Mouse (Mus musculus) liver, adult 2 months (tissue): Measurements from ENCODE around the gene Hhipl1. TPM values are rescaled to one million over a fixed set of nuclear protein-coding genes. Genes with fewer than 3 reads are reported as not detected.

ENCODE experiments used
- DNase-seq: peaks from one replicate; pipeline ENCODE4 v3.0.0-alpha.2; 2011; ENCODE audit warnings: low read depth, low spot score; ENCODE audit errors: extremely low read depth
- H3K27ac ChIP-seq: fragments of 200-500 bp; replicated peaks from 2 replicates; pipeline ENCODE4 v1.5.1; 2012; ENCODE audit warnings: low read depth, mild to moderate bottlenecking, control low read depth, inconsistent platforms, low read length; ENCODE audit not compliant: insufficient read depth
- H3K27me3 ChIP-seq: fragments of 200-500 bp; 2 replicates; pipeline ENCODE4 v1.6.1; 2012; ENCODE audit warnings: mild to moderate bottlenecking, moderate library complexity, low read length, inconsistent platforms; ENCODE audit not compliant: control insufficient read depth, insufficient read depth
- H3K36me3 ChIP-seq: fragments of 200-500 bp; 2 replicates; pipeline ENCODE4 v1.6.1; 2012; ENCODE audit warnings: low read length, inconsistent platforms; ENCODE audit not compliant: control insufficient read depth, insufficient read depth
- H3K4me1 ChIP-seq: fragments of 200-500 bp; 2 replicates; pipeline ENCODE4 v1.6.1; 2011; ENCODE audit warnings: low read length; ENCODE audit not compliant: control insufficient read depth, insufficient read depth
- H3K4me3 ChIP-seq: fragments of 200-500 bp; 2 replicates; pipeline ENCODE4 v1.5.1; 2011; ENCODE audit warnings: low read depth, mild to moderate bottlenecking, control low read depth, low read length, moderate library complexity; ENCODE audit not compliant: insufficient read depth
- H3K79me2 ChIP-seq: fragments of 200-500 bp; 2 replicates; pipeline ENCODE4 v1.6.1; 2012; ENCODE audit warnings: inconsistent platforms, mild to moderate bottlenecking, low read length, moderate library complexity; ENCODE audit not compliant: control insufficient read depth, insufficient read depth
- H3K9ac ChIP-seq: fragments of 200-500 bp; 2 replicates; pipeline ENCODE4 v1.6.1; 2012; ENCODE audit warnings: low read depth, mild to moderate bottlenecking, control low read depth, inconsistent platforms, low read length
- CTCF ChIP-seq: fragments of 200-500 bp; IDR thresholded peaks from 2 replicates; pipeline ENCODE4 v1.5.1; 2011; ENCODE audit warnings: low read depth, low read length, control low read depth
- POLR2A ChIP-seq: fragments of 200-500 bp; IDR thresholded peaks from 2 replicates; pipeline ENCODE4 v1.6.1; 2011; ENCODE audit warnings: low read length, control low read depth; ENCODE audit not compliant: insufficient read depth; ENCODE audit errors: extremely low read depth
- WGBS: fragments of 180-500 bp; shearing (Covaris S2); methylation state at CpG from one replicate; pipeline ENCODE4 v1.1.7; 2018; 5-methylcytosine and 5-hydroxymethylcytosine counted together
- polyA plus RNA-seq: library from polyadenylated mRNA; depleted of rRNA; stranded (reverse); fragments of >200 nt; gene quantifications from 2 replicates; pipeline ENCODE4 v1.2.3, GENCODE M21; 2012
- total RNA-seq: library from RNA; depleted of rRNA; stranded (reverse); fragments of >200 nt; gene quantifications from 2 replicates; pipeline ENCODE4 v1.2.3, GENCODE M21; 2014

Gene Hhipl1
- total and polyA plus RNA-seq, 2 experiments: 0.50 to 0.55 TPM

DNA sequence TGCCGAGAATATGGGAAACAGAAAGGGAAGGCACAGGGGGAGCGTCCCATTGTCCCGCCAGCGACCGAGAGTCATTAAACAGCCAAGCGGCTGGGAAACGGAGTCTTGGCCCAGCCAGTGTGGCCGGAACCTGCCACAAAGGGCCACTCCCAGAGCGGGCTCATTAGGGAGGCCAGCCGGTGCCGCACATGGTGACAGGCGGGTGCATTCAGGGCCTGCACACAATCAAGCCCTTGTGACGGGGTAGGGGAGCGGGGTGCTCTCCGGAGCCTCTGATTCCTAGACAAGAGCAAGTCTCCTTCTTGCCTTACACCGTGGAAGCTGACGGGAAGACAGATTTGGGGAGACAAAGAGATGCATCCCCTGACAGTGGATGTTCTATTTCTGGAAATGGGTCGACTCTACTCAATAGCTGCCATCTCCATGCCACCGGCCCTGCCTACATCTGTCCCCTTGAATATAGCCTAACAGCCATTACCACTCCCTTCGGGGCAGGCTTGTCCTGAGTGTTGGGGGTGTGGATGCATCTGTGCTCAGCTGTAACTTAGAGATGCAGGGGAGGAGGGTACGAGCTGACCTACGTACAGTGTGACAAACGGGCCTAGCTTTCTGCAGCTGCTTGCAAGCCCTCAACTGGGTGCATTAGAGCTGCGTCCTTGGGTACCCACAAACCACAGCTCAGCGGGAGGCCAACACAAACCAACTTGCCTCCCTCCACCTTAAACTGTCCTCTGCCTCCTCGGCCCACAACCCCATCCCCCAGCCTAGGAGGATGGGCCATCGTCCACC, 40.0 kb upstream of the Hhipl1 start:
- 77% methylated on average over 27 of the region's 27 CpGs for WGBS
- Histone ChIP-seq H3K9ac (no peak overlapping the region), H3K4me1 (peaks cover 31% of the 10 kb centered on the region), H3K27me3 (no peaks in the 10 kb centered on the region), H3K4me3 (no peak overlapping the region), H3K27ac (no peak overlapping the region), H3K36me3 (no peaks in the 10 kb centered on the region), H3K79me2 (peaks cover 70% of the 10 kb centered on the region)
- DNase-seq: no peak
- TF ChIP-seq CTCF: no peak
- no peak for TF ChIP-seq POLR2A

DNA sequence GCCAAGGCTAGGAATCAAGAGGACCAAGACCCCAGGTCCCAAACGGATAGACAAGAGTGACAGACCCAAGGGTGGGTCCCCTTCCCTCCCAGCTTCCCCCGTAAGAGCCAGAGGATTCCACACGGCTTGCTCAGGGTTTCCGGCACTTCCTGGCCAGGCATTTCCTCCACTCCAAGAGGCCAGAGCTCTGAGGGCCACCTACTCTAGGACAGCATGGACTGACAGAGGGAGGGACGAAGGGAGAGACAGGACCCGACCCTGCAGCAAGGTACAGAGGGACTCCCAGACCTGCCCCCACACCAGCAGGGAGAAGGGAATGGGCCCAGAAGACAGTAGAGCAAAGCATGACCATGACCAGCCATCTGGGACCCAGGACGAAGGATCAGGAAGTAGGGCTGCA, 38.4 kb upstream of the Hhipl1 start:
- no peaks in the 10 kb centered on the region for H3K27me3 ChIP-seq
- WGBS: 74% methylated on average over 7 of the region's 7 CpGs
- H3K4me1 ChIP-seq: peaks cover 46% of the 10 kb centered on the region
- no peaks in the 10 kb centered on the region for H3K36me3 ChIP-seq
- TF ChIP-seq POLR2A: no peak
- no peak for TF ChIP-seq CTCF
- peaks cover 69% of the 10 kb centered on the region for H3K79me2 ChIP-seq
- H3K27ac ChIP-seq: no peak overlapping the region
- H3K9ac ChIP-seq: no peak overlapping the region
- no peak overlapping the region for H3K4me3 ChIP-seq
- no peak for DNase-seq

DNA sequence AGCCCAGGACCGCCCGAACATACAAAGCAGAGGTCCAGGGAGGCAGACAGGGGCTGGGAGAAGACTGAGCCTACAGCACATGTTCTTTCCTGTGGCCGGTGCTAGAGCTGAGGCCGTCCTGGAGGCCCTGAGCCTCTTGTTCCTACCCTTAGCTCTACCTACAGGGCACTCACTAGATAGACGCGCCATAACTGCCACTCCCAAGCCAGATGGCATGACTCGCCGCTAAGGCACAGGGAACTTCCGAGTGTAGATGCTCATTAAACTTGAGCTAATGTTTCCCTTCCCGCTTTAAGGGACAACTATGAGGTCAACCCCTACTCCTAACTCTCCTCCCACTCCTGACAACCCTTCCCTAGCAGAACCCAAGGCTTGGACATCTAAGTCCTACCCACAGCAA, 37.1 kb upstream of the Hhipl1 start:
- WGBS: 94% methylated on average over 10 of the region's 10 CpGs
- TF ChIP-seq POLR2A (no peak), CTCF (no peak)
- H3K27ac ChIP-seq: no peak overlapping the region
- H3K79me2 ChIP-seq: peaks cover 58% of the 10 kb centered on the region
- H3K4me3 ChIP-seq: no peak overlapping the region
- H3K36me3 ChIP-seq: no peaks in the 10 kb centered on the region
- H3K9ac ChIP-seq: no peak overlapping the region
- peaks cover 53% of the 10 kb centered on the region for H3K4me1 ChIP-seq
- H3K27me3 ChIP-seq: no peaks in the 10 kb centered on the region
- DNase-seq: no peak

DNA sequence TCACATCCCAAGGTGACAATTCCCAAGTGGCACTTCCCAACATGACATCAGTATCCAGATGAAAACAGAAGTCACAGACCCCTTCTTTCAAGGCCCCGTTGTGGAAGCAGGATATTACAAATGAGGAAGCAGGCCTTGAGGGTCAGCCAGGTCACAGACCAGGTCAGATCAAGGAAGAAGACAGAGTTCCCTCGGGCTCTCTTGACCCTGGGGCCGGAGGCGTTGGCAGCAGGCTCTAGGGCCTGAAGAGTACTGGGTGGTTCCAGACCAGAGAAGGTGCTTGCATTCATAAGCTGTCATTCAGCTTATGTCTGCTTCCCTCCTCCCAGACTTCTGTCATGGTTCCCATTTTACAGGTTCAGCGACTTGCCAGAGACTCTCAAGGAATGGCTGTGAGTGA, 36.4 kb upstream of the Hhipl1 start:
- no peak overlapping the region for H3K4me3 ChIP-seq
- H3K79me2 ChIP-seq: peaks cover 58% of the 10 kb centered on the region
- DNase-seq: no peak
- TF ChIP-seq CTCF (no peak), POLR2A (no peak)
- 0 out of 2 replicates have a peak overlapping the region, but pooled peaks have one; percentile 4 for H3K9ac ChIP-seq
- peaks cover 52% of the 10 kb centered on the region for H3K4me1 ChIP-seq
- 31% methylated on average over 5 of the region's 5 CpGs for WGBS
- no peaks in the 10 kb centered on the region for H3K27me3 ChIP-seq
- peak overlapping the region; percentile 33 for H3K27ac ChIP-seq
- no peaks in the 10 kb centered on the region for H3K36me3 ChIP-seq

DNA sequence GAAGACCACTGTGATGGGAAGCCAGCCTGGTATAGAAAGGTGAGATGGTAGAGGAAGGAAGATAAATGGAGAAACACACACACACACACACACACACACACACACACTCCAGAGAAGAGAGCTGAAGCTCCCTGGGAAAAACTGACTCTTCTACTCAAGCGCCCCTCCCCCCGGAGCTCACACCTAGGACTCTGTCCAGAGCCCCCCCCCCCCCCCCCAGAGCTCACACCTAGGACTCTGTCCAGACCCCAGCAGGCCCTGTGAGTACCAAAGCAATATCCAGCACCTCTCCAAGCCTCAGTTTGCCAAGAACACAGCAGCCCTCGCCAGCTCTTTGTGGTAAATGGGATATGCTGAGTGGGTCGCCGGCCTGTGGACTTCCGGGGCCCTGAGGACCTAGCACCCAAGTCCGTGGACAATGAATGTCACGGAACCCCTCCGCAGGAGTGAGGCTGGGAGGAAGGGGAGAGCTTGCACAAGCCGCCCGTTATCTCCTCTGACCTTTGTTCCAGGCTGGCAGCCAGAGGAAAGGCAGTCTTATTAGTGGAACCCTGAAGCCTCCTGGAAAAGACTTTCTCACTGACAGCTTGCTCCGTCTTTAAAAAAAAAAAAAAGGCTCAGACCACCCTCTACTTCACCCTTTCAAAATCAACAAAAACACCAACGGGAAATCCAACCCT, 35.7 kb upstream of the Hhipl1 start:
- DNase-seq: peak; percentile 87
- Histone ChIP-seq H3K79me2 (peaks cover 52% of the 10 kb centered on the region), H3K27me3 (no peaks in the 10 kb centered on the region), H3K27ac (peak overlapping the region; percentile 80), H3K4me1 (peaks cover 48% of the 10 kb centered on the region), H3K4me3 (peak overlapping the region; percentile 53), H3K36me3 (no peaks in the 10 kb centered on the region), H3K9ac (peak overlapping the region; percentile 70)
- WGBS: 9% methylated on average over 13 of the region's 13 CpGs
- no peak for TF ChIP-seq CTCF
- TF ChIP-seq POLR2A: no peak
